Mouse (Mus musculus) kidney, adult 2 months (tissue): ENCODE measurements at regions not wholly inside any gene's neighbourhood (a gene's known extent, or its start where the extent isn't known, plus 50 kb on each side); places are given as distances from the start of the nearest gene placed in this dataset.

ENCODE experiments used
- CTCF ChIP-seq: fragments of 200-500 bp; conservative IDR thresholded peaks from 2 replicates; pipeline ENCODE4 v1.5.1; 2011; ENCODE audit warnings: low read depth, mild to moderate bottlenecking, control low read depth, low read length, moderate library complexity, mixed read lengths; ENCODE audit not compliant: insufficient read depth, insufficient read length
- POLR2A ChIP-seq: fragments of 200-500 bp; IDR thresholded peaks from one replicate; pipeline ENCODE4 v1.6.1; 2011; ENCODE audit warnings: low read depth, low read length, control low read depth

GRCm38 (mm10) chr2:171985813-171986572 is 57.3 kb downstream of the Cbln4 start:
- TF ChIP-seq POLR2A = no peak
- no peak for TF ChIP-seq CTCF
